In the genomic region with DNA sequence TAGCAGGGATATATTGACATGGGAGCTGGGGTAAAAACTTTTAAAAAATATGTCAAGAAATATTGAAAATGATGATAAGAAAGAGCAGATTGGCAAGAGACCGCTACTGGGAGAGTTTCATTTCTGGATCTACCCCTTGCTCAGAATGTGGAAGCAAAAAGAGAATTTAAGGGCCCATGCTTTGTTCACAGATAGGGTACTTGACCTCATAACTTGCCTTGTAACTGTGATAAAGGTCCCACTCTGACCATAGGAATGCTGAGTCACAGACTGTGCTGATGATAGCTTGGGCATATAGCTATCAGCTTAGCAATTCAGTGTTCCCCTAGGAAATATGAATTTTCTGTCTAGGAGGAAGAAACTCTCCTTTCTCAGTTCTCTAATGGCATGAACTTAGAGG, we compare ENCODE assay signal across 15 mouse cellular contexts.
"Had no signal": no experiment of that assay in that cellular context is flagged by ENCODE, and none has a peak within 500 bp of the region (broad histone marks: within the 10 kb centered on the region; RNA-seq: fewer than 3 reads in every experiment).

No protein-coding gene starts in this region.

- ATAC-seq: intestine, embryonic 15.5 days; midbrain, embryonic 13.5 days had no signal

- DNase-seq: kidney, adult 18-20 months; kidney, adult 9 months; kidney, postnatal 14 days; kidney, postnatal 4 days; lung, adult 18-20 months; lung, postnatal 10 days; lung, postnatal 36 days; thymus, adult 18-20 months; thymus, postnatal 36 days had no signal

- H3K4me1 ChIP-seq: intestine, embryonic 15.5 days; limb, embryonic 10.5 days; limb, embryonic 13.5 days; lung, embryonic 15.5 days had no signal

- H3K36me3 ChIP-seq: intestine, embryonic 15.5 days; limb, embryonic 10.5 days; limb, embryonic 13.5 days; lung, embryonic 15.5 days; midbrain, embryonic 10.5 days; midbrain, embryonic 13.5 days had no signal

- H3K9ac ChIP-seq: intestine, embryonic 15.5 days; limb, embryonic 13.5 days; lung, embryonic 15.5 days; midbrain, embryonic 13.5 days had no signal

- H3K4me3 ChIP-seq: intestine, embryonic 15.5 days; limb, embryonic 10.5 days; limb, embryonic 13.5 days; lung, embryonic 15.5 days; midbrain, embryonic 10.5 days; midbrain, embryonic 13.5 days had no signal

- H3K27ac ChIP-seq: intestine, embryonic 15.5 days; limb, embryonic 10.5 days; limb, embryonic 13.5 days; lung, embryonic 15.5 days; midbrain, embryonic 10.5 days; midbrain, embryonic 13.5 days had no signal

- H3K4me2 ChIP-seq: intestine, embryonic 15.5 days; limb, embryonic 13.5 days; lung, embryonic 15.5 days; midbrain, embryonic 13.5 days had no signal

- H3K27me3 ChIP-seq: intestine, embryonic 15.5 days; limb, embryonic 13.5 days; lung, embryonic 15.5 days; midbrain, embryonic 13.5 days had no signal

- H3K9me3 ChIP-seq: intestine, embryonic 15.5 days; limb, embryonic 10.5 days; limb, embryonic 13.5 days; lung, embryonic 15.5 days; midbrain, embryonic 10.5 days; midbrain, embryonic 13.5 days had no signal
